Mouse (Mus musculus) left cerebral cortex, postnatal 10 days (tissue): ENCODE results near the gene Stxbp1. TPM values are rescaled to one million over a fixed set of nuclear protein-coding genes. Genes with fewer than 3 reads are reported as not detected.

Experiments
- DNase-seq, 2 experiments: peaks; one replicate each; pipeline ENCODE4 v3.0.0; 2021 to 2022; ENCODE audit warnings: low spot score in 2 of 2, mixed read lengths in 1 of 2; ENCODE audit errors: extremely low spot score in 1 of 2
- intact Hi-C: fragments of 180-260 bp; cut with DNase I; formaldehyde crosslinking; loops from one replicate; pipeline ENCODE4 v1.15.1; 2025
- total RNA-seq, 2 experiments: library from RNA; stranded (reverse); gene quantifications; 2 replicates each; pipeline ENCODE4 v1.2.3; 2021

Gene Stxbp1
- total RNA-seq, 2 experiments from 2014 or later, result 862 to 881 TPM

DNA sequence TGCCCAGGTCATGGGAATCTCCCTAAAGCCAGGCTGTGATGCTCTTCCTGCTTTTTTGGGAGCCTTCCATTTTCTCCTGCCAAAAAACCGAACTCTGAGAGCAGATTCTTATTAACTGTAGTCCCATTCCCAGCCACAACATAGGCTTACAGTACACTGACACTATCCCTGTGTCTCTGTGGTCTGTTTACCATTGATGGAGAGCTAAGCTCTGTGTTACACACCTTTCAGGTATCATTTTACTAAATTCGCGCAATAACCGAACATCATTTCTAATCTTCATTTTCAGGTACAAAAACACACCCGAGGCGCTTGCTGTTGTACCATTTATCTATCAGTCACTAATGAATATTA is 400 bp upstream of the Stxbp1 start:
- intact Hi-C loops, result no loop called here
- no peak for DNase-seq

DNA sequence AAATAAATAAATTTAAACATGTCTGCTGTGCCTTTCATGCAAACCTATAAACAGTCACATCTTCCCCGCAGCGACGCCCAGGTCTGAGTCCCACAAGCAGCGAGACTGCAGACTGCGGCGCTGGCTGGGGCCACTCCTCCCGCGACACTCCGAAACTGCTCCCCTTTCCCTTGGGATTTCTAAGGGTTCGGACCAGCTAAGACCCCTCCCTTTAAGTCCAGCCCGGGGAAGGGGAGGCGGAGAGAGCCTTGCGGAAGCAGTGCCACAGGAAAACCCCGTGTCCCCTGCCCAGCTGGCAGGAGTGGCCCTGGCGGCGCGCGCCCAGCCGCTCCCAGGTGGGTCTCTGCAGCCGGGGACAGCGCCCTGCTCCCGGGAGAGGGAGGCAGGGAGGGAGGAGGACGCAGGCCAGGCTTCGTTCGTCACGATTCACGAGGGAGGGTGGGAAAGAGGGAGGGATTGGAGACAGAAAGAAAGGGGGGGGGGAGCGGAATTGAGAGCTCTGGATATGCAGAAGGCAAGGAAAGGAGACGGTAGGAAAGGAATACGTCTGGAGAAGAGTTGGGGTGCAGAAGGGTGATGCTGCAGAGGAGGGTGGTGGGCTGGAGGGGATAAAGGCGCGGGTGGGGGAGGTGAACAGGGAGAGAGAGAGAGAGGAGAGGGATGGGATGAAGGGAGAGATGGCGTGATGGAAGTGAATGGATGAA is 792 bp downstream of the Stxbp1 start:
- peak; percentile 67 to 86 for DNase-seq
- intact Hi-C loops, result no loop called here

DNA sequence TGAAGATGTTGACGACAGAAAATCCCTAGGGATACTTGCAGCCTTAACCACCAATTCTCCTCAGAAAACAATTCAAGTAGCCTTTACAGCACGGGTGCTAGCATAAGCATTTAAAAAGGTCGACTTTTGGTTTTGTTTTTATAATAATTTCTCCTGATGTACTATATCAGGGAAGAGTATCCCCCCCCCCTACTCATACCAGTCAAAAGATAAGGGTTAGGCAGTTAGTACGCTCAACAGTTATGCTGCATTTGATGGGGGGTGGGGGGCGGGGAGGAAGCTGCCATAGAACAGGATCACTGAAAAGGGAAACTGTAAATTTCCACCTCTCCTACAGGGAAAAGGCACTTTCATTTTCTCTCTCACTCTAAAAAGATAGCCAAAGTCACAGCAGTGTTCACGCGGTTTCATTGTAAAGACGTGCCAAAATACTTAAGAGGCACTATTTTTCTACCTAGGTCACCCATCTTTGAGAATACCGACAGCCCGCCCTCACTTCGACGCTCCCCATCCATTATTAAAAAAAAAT is 1.4 kb downstream of the Stxbp1 start:
- intact Hi-C loops, result no loop called here
- DNase-seq, result no peak

DNA sequence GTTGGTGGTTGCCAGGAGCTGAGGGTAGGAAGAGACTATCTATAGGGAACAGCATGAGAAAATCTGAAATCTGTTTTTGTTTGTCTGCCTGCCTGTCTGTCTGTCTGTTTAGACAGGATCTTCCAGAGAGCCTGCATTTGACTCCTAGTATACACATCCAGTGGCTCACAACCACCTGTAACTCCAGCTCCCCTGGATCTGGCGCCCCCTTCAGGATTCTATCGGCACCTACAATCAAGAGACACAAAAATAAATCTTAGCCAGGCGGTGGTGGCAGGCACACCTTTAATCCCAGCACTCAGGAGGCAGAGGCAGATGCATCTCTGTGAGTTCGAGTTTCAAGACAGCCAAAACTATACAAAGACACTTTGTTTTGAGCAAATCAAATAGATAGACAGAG is 4.5 kb downstream of the Stxbp1 start:
- intact Hi-C loops, result no loop called here
- DNase-seq, result no peak

DNA sequence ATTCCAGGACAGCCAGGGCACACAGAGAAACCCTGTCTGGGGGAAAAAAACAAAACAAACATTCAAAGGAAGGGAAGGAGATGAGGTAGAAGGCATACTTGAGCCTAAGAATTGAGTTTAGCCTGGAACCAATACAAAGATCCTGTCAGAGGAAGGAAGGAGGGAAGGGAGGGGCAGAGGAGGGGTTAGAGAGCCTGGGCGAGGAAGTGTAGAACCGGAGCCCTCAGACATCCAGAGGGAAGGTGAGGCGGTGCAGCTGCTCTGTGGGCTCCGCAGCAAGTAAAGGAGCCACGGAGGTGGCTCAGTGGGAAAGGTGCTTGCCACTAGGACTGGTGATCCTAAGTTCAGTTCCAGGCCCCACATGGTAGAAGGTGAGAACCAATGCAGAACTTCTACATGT is 5.9 kb downstream of the Stxbp1 start:
- intact Hi-C loops, result no loop called here
- DNase-seq, result no peak

DNA sequence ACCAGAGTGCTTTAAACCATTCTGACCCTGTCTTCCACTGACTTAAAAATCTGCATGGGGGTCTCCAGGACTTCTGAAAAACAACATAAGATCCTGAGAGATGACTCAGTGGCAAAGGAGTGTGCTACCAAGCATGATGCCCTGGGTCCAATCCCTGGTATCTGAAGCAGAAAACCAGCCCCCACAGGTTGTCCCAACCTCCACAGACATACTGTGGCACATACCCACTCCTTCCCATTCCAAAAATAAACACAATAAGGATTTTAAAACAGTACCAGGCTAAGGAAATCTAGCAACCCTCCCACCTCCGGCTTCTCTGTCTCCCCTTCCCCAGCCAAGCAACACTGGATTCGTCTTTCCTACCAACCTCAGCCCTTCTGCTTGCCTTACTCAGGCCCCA is 7.8 kb downstream of the Stxbp1 start:
- DNase-seq, result no peak

DNA sequence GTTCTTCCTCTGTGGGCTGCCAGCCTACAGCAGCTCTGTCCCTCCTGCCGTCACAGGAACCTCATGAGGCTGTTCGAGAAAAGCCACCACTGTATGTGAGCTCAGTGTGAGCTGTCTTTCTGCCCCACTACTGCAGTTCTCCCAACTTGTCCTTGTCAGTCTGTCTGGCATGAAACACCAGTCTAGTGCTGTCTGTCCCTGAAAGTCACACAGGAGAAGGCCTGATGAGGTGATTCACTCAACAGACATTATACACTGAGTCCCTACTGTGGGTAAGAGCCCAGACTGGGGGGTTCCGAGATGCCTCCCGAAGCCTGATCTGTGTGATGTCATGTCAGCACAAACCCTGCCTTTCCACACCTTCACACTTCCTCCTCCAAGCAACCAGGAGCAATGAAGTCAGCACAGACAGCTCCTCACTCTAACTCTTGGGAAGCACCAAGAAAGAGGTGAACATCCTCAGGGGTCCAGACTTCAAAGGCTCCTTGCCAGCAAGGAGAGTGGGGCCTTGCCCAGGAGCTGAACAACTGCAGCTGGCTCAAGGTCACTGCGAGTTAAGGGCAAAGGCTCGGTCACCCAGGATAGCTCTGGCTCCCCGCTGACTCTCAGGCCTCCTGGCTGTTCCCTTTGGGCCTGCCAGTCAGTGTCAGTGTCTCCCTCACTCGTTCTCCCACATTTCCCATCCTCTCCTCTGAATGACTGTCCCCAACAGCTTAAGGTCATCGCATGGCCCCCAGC is 8.7 kb downstream of the Stxbp1 start:
- intact Hi-C loops, result no loop called here

More for the DNA sequence above, 7.8 kb downstream of the Stxbp1 start:
- intact Hi-C loops, result no loop called here

DNA sequence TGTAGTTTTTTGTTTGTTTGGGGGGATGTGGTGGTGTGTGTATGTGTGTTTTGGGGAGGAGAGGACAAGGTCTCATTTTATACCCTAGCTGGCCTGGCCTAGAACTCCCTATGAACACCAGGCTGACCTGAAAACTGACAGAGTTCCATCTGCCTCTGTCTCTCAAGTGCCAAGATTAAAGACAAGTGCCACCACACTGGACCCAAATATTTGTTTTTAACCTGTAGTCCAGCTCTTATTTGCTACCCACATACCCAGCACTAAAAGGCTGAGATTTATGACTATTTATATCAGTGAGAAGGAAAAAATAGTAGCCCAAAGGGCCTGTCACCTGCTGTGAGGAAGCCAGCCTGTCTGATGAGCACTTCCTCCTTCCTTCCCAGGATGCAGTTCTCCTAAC is 11.5 kb downstream of the Stxbp1 start:
- intact Hi-C loops, result no loop called here
- no peak for DNase-seq

More for the DNA sequence above, 8.7 kb downstream of the Stxbp1 start:
- DNase-seq, result no peak

DNA sequence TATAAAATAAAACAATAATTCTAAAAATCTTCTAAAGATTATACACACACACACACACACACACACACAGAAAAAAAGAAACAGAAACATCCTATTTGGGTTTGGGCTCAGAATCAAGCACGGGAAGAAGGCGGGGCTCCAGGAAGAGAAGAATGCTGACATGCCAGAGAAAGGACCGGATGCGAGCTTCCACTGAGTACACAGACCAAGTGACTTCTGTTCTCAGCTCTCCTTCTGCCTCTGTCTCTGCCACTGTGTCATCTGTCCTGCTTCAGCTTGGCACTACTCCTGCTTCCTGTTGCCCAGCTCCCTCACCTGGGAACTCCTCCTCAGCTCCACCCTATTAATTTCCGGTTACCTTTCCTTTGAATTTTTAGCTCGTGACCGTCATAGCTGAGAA is 12.5 kb downstream of the Stxbp1 start:
- intact Hi-C loops, result no loop called here
- peak in 1 of 2 experiments; percentile 68 for DNase-seq

DNA sequence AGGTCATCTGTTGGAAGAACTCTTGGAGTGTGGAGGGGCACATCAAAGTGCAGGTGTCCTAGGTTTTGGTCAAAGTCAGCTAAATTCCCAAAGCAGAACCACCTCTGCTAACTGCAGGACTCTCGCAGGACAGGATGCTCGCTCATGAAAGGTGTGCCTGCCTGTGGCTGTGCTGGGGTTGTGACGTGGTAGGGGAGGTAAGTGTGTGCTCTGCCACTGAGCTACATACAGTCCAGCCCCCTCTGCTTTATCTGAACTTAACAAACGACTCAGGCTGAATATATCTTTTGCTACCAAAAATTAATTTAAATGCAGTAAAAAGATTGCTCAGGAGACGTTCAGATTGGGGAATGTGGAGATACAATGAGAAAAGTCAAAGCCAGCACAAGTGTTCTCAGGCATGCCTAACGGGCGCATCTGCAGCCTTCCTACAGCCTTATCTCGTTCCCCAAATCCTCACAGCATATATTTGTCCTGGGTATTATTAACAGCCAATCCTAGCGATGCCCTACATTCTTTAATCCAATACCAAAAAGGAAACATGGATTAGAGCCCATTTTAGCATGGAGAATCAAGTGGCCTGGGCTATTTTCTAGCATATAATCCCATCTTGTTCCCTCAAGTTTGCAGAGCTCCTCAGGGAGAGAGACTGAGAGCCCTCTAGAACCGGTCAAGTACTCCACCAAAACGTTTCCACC is 17.9 kb downstream of the Stxbp1 start:
- DNase-seq, result no peak
- intact Hi-C loops, result no loop called here

DNA sequence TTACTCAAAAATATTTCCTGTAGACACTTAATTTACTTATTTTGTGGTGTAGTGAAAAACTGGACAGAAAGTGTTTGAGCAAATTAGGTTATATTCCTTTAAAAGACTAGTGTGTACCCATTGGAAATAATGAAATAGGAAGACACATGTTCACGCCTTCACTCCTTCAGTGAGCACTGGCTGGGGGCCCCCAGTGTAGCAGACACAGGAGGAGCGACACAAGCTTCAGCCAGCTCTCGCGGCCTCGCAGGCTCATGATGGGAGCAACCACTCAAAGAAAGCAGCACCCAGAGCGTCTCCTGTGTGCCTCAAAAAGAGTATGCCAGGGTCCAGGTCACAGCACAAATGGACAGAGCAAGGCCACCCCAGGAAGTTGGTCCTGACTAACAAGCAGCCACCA is 21.2 kb downstream of the Stxbp1 start:
- DNase-seq, result no peak
- intact Hi-C loops, result no loop called here

DNA sequence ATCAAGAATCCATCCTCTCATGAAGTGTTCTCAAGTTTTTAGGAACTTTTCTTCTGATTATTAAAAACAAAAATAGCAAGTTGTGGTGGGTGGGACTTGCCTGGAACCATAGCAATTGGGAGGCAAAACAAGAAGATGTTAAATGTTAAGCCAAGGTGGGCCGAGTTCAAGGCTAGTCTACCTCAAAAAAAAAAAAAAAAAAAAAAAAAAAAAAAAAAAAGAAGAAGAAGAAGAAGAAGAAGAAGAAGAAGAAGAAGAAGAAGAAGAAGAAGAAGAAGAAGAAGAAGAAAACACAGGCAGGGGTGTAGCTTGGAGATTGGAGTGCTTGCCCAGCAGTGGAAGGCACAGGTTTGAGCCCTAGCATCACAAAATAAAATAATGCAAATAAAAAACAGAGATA is 22.3 kb downstream of the Stxbp1 start:
- DNase-seq, result no peak
- intact Hi-C loops, result no loop called here

DNA sequence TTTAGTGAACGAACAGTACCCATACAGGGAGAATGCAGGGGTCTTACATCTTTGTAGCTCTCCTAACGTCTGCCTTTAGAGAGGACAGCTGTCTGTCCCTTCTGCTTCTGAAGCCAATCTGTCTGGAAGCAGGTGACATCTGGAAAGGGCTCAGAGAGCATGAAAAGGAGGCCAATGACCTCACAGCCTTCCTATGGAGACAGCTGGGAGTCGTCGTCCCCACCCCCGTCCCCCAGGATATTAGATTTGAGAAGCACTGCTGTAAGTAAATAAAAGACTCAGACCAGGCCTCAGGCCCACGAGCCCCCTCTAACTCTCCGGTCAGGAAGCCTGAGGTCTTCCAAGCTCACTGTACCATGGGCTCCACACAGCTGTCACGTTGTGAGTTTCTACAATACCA is 22.9 kb downstream of the Stxbp1 start:
- intact Hi-C loops, result no loop called here
- no peak for DNase-seq

DNA sequence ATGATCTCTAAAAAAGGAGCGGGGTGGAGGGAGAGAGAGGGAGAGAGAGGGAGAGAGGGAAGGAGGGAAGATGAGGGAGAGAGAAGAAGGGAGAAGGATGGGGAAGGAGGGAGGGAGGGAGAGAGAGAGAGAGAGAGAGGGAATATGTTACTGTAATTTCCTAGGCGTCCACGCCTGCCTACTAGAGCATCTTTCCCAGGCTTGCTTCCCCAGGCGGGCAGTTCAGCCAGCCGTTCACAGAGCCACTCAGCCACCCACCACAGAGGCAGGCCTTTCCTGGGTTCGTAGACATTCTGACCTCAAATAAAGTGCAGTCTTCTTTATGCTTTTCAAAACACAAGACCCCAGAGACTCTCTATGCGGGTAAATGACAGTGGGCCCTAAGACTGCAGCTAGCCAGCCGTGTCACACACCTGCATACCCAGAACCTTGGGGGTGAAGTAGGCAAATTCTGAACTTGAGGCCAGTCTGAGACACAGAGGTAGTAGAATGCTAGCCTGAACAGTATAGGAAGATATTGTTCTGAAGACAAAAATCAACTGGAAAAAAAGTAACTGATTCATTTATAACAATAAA is 23.4 kb downstream of the Stxbp1 start:
- no peak for DNase-seq
- intact Hi-C loops, result no loop called here

DNA sequence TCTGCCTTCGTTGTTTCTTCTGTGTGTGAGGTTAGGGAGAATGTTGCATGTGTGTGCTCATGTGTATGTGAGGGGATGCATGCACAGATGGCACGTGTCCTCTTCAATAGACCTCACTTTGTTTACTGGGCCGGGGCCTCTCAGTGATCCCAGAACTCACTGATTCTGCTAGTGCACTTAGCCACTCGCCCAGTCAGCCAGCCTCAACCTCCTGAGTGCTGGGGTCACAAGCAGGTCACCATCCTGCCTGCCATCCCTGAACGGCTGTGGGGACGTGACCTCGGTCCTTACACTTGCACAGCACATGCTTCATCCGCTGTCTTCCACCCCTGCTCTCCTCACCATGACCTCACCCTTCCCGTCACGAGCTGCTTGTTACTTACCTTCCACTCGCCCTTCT is 23.9 kb downstream of the Stxbp1 start:
- intact Hi-C loops, result no loop called here

DNA sequence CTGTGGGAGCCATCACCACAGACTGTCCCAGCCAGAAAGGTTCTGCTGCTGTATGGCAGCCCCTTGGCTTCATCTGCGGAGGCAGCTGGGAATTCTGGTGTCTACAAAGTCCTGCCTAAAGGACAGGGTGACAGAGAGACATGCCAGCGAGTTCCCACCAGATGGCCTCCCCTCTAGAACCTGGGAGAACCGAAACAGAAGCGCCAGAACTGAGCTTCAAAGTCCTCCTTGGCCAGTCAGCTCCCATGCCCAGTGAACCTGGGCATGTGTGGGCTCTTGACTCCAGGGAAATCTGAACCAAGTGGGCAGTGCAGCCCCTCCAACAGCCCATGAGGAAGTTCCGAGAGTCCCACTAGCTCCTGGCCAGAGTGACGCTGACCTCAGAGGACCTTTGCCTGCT is 24.4 kb downstream of the Stxbp1 start:
- intact Hi-C loops, result no loop called here
- DNase-seq, result no peak

More for the DNA sequence above, 23.9 kb downstream of the Stxbp1 start:
- no peak for DNase-seq

DNA sequence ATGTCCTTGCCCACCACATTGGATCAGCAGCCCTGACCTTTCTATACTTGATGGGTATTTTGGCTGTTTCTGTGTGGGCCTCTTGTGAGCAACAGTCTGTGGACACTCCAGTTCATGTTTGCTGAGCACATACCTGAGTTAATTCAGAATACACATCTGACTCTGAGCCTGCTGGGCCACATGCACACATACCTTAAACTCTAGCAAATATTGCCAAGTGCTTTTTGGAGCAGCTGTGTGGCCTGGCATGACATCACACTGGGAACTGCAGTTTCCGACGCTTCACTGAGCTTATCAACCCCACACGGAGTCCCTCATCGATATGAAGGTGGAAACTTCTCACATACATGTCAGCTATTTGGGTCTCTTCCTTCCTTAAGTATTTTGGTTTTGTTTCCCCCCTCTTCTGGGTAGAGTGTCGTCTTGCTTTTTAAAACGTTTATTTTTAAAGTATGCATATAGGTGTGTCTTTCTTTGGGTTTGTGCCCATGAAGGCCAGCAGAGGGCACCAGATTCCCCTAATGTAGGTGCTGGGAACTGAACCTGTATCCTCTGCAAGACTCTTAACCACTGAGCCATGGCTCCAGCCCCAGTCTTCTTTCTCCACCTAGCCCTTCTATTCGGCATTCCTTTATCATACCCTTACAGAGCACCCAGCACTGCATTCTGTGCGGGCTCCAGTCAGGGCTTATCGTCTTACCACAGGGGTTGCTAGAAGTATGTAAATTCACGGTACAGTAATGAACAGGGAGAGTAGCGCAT is 25.8 kb downstream of the Stxbp1 start:
- intact Hi-C loops, result loop anchor here (1.0 kb wide), 1 partner anchor 33 kb away; no protein-coding TSS in a partner anchor
- DNase-seq, result no peak

DNA sequence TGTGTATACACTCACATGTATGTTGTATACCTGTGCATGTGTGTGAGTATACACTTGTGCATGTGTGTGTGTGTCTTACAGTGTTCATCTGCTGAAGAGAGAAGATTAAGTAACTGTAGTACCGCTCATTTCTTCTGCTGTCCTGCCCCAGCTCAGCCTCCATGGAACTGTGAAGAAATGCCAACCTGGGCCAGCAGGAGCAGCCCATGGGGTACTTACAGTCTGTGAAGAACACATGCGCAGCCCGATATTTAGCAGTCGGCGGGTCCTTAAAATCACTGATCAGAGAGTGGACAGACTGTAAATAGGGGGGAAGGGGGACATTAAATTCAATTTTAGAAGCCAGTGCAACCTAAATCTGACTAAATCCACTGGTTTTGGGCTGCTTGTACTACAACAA is 28.8 kb downstream of the Stxbp1 start:
- intact Hi-C loops, result no loop called here

DNA sequence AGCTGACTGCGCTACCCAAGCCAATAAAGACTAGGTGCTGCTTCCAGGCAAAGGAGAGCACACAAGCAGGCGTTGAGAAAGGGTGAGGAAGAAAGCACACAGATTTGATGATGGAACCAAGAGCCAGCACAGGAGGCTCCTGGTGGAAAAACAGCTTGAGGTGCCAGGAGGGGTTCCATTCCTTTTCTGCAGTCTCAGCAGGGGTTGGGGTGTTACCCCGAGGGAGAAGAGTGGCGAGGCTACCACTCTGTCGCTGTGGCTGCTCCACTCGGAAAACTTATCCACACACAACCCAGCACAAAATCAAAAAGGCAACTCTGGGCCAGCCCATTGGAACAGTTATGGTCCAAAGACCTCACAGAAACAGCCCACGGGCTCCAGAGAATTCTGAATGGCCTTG is 29.5 kb downstream of the Stxbp1 start:
- no peak for DNase-seq
- intact Hi-C loops, result no loop called here

More for the DNA sequence above, 28.8 kb downstream of the Stxbp1 start:
- DNase-seq, result no peak
